Mouse (Mus musculus) fat pad, adult 2 months (tissue): Measurements from ENCODE around the gene Mfsd14b.
A peak's percentile ranks its signal among the peaks of the same experiment; 100 is the strongest.

Experiments used
- DNase-seq: peaks from one replicate; pipeline ENCODE4 v3.0.0-alpha.2; 2011; ENCODE audit warnings: low read depth, low spot score; ENCODE audit errors: extremely low read depth

The Mfsd14b gene

GRCm38 (mm10) chr13:65112459-65113110 is at the start of gene Mfsd14b:
Gene Mfsd14b, minus strand, starts transcription at chr13:65112975.
- peak; percentile 75 for DNase-seq

- no peak for DNase-seq
These were observed 37.2 kb upstream of the Mfsd14b start, which contains the start of gene Olfr466 for GRCm38 (mm10) chr13:65149940-65150339. Gene Olfr466, plus strand, starts transcription at chr13:65150240.

GRCm38 (mm10) chr13:65137789-65138188 is 25.0 kb upstream of the Mfsd14b start, which contains the start of gene Olfr465-ps1:
Gene Olfr465-ps1, plus strand, starts transcription at chr13:65138089.
- DNase-seq, result no peak

GRCm38 (mm10) chr13:65127063-65127847 is 14.5 kb upstream of the Mfsd14b start:
- no peak for DNase-seq

GRCm38 (mm10) chr13:65122111-65122510 is 9.3 kb upstream of the Mfsd14b start:
- no peak for DNase-seq

- no peak for DNase-seq
These were observed 8.2 kb upstream of the Mfsd14b start for GRCm38 (mm10) chr13:65120984-65121383.

- no peak for DNase-seq
These were observed 464 bp upstream of the Mfsd14b start for GRCm38 (mm10) chr13:65113239-65113638.

- no peak for DNase-seq
These were observed 814 bp downstream of the Mfsd14b start for GRCm38 (mm10) chr13:65111961-65112360.

GRCm38 (mm10) chr13:65101232-65101631 is 11.5 kb downstream of the Mfsd14b start:
- no peak for DNase-seq

- DNase-seq, result peak; percentile 10
These were observed 12.1 kb downstream of the Mfsd14b start for GRCm38 (mm10) chr13:65100678-65101077.

GRCm38 (mm10) chr13:65097018-65097417 is 15.8 kb downstream of the Mfsd14b start:
- DNase-seq, result no peak

- no peak for DNase-seq
These were observed 16.9 kb downstream of the Mfsd14b start for GRCm38 (mm10) chr13:65095923-65096322.

GRCm38 (mm10) chr13:65069969-65070368 is 42.8 kb downstream of the Mfsd14b start:
- no peak for DNase-seq

GRCm38 (mm10) chr13:65052660-65053059 is 60.1 kb downstream of the Mfsd14b start, which contains the start of gene Prss47:
Gene Prss47, minus strand, starts transcription at chr13:65052760.
- DNase-seq, result no peak

- no peak for DNase-seq
These were observed 77.7 kb downstream of the Mfsd14b start for GRCm38 (mm10) chr13:65035057-65035456.

GRCm38 (mm10) chr13:65032758-65033157 is 80.0 kb downstream of the Mfsd14b start, which contains the start of gene Spata31d1c:
Gene Spata31d1c, plus strand, starts transcription at chr13:65033058.
- DNase-seq, result no peak
